Mouse (Mus musculus) adrenal gland, postnatal 10 days (tissue): ENCODE measurements around the gene Trnau1ap. TPM values are rescaled to one million over a fixed set of nuclear protein-coding genes. Genes with fewer than 3 reads are reported as not detected.
"Not testable (repeated sequence)": the region's sequence is repeated elsewhere in the genome, so short reads cannot be mapped to it uniquely, and the experiment has no call there.

Experiments used
- DNase-seq: peaks from one replicate; pipeline ENCODE4 v3.0.0; 2021; ENCODE audit warnings: mixed read lengths
- total RNA-seq, 2 experiments: library from RNA; stranded (reverse); gene quantifications; 2 replicates each; pipeline ENCODE4 v1.2.3; 2021

Trnau1ap gene
- total RNA-seq, 2 experiments from 2014 or later, result 35.3 to 43.3 TPM

GRCm38 (mm10) chr4:132344403-132345134 is 15.2 kb upstream of the Trnau1ap start:
- DNase-seq, result no peak

GRCm38 (mm10) chr4:132341451-132341850 is 12.1 kb upstream of the Trnau1ap start:
- DNase-seq, result no peak

GRCm38 (mm10) chr4:132338943-132339342 is 9.6 kb upstream of the Trnau1ap start:
- DNase-seq, result peak; percentile 78

- DNase-seq, result no peak
Observed at GRCm38 (mm10) chr4:132332880-132333279, 3.5 kb upstream of the Trnau1ap start.

- DNase-seq, result no peak
Observed at GRCm38 (mm10) chr4:132331960-132332359, 2.6 kb upstream of the Trnau1ap start.

- DNase-seq, result no peak
Observed at GRCm38 (mm10) chr4:132329835-132330354, 557 bp upstream of the Trnau1ap start.

- no peak for DNase-seq
Observed at GRCm38 (mm10) chr4:132328391-132328982, 851 bp downstream of the Trnau1ap start.

GRCm38 (mm10) chr4:132326481-132326880 is 2.9 kb downstream of the Trnau1ap start:
- no peak for DNase-seq

GRCm38 (mm10) chr4:132315711-132316110 is 13.6 kb downstream of the Trnau1ap start:
- peak; percentile 32 for DNase-seq

- no peak for DNase-seq
Observed at GRCm38 (mm10) chr4:132312627-132313026, 16.7 kb downstream of the Trnau1ap start.

- DNase-seq, result no peak
Observed at GRCm38 (mm10) chr4:132311801-132312200, 17.5 kb downstream of the Trnau1ap start.

GRCm38 (mm10) chr4:132311209-132311608 is 18.1 kb downstream of the Trnau1ap start:
- no peak for DNase-seq

GRCm38 (mm10) chr4:132309849-132310472 is 19.4 kb downstream of the Trnau1ap start:
- DNase-seq, result peak; percentile 56

GRCm38 (mm10) chr4:132309140-132309848 is 20.0 kb downstream of the Trnau1ap start:
- no peak for DNase-seq

GRCm38 (mm10) chr4:132308437-132309139 is 20.8 kb downstream of the Trnau1ap start:
- DNase-seq, result peak; percentile 91

GRCm38 (mm10) chr4:132306004-132306403 is 23.3 kb downstream of the Trnau1ap start:
- no peak for DNase-seq

- no peak for DNase-seq
Observed at GRCm38 (mm10) chr4:132305276-132305675, 24.1 kb downstream of the Trnau1ap start.

GRCm38 (mm10) chr4:132303484-132303883 is 25.9 kb downstream of the Trnau1ap start:
- DNase-seq, result not testable (repeated sequence)

GRCm38 (mm10) chr4:132302939-132303479 is 26.3 kb downstream of the Trnau1ap start, which contains the start of gene Rab42:
TSS of gene Rab42 (minus strand) at chr4:132303385.
- peak; percentile 68 for DNase-seq

- no peak for DNase-seq
Observed at GRCm38 (mm10) chr4:132301965-132302938, 27.1 kb downstream of the Trnau1ap start.
